Mouse (Mus musculus) urinary bladder, adult 18-20 months (tissue): ENCODE results near the gene Fam229b.
A peak's percentile ranks its signal among the peaks of the same experiment; 100 is the strongest.

Experiments used
- DNase-seq, 2 experiments: peaks; one replicate each; pipeline ENCODE4 v3.0.0; 2022; ENCODE audit warnings: low spot score in 2 of 2, mixed read lengths in 2 of 2

The Fam229b gene

GRCm38 (mm10) chr10:39133462-39134310, at the start of gene Fam229b, which contains the start of gene Tube1:
Fam229b (minus strand) TSS chr10:39133914.
Tube1 (plus strand) TSS chr10:39133976.
- peak; percentile 77 to 83 for DNase-seq

- DNase-seq: no peak
These were observed 43.3 kb upstream of the Fam229b start for GRCm38 (mm10) chr10:39176981-39177380.

GRCm38 (mm10) chr10:39173077-39173476, 39.4 kb upstream of the Fam229b start:
- DNase-seq: no peak

GRCm38 (mm10) chr10:39172540-39172931, 38.8 kb upstream of the Fam229b start:
- no peak for DNase-seq

- peak; percentile 64 to 75 for DNase-seq
These were observed 38.2 kb upstream of the Fam229b start for GRCm38 (mm10) chr10:39171603-39172539.

- DNase-seq: peak; percentile 83
These were observed 37.4 kb upstream of the Fam229b start for GRCm38 (mm10) chr10:39171134-39171533.

GRCm38 (mm10) chr10:39170706-39171105, 37.0 kb upstream of the Fam229b start:
- DNase-seq: no peak

GRCm38 (mm10) chr10:39170181-39170580, 36.5 kb upstream of the Fam229b start:
- DNase-seq: peak; percentile 37 to 42

- no peak for DNase-seq
These were observed 35.9 kb upstream of the Fam229b start for GRCm38 (mm10) chr10:39169642-39170041.

- no peak for DNase-seq
These were observed 33.9 kb upstream of the Fam229b start for GRCm38 (mm10) chr10:39167611-39168010.

GRCm38 (mm10) chr10:39165632-39166115, 32.0 kb upstream of the Fam229b start:
- no peak for DNase-seq

GRCm38 (mm10) chr10:39163694-39164093, 30.0 kb upstream of the Fam229b start, which contains the start of gene Ccn6:
Ccn6 (minus strand) TSS chr10:39163794.
- no peak for DNase-seq

GRCm38 (mm10) chr10:39162666-39163484, 29.2 kb upstream of the Fam229b start:
- DNase-seq: no peak

GRCm38 (mm10) chr10:39161406-39161805, 27.7 kb upstream of the Fam229b start:
- DNase-seq: no peak

GRCm38 (mm10) chr10:39158306-39158705, 24.6 kb upstream of the Fam229b start:
- DNase-seq: no peak

- DNase-seq: no peak
These were observed 23.6 kb upstream of the Fam229b start for GRCm38 (mm10) chr10:39157321-39157720.

- no peak for DNase-seq
These were observed 23.0 kb upstream of the Fam229b start for GRCm38 (mm10) chr10:39156719-39157118.

- DNase-seq: no peak
These were observed 8.5 kb upstream of the Fam229b start for GRCm38 (mm10) chr10:39142216-39142615.

GRCm38 (mm10) chr10:39141401-39141800, 7.7 kb upstream of the Fam229b start:
- DNase-seq: no peak

- no peak for DNase-seq
These were observed 7.1 kb upstream of the Fam229b start for GRCm38 (mm10) chr10:39140843-39141242.

GRCm38 (mm10) chr10:39138761-39139160, 5.0 kb upstream of the Fam229b start:
- no peak for DNase-seq
